Mouse (Mus musculus): Measurements from ENCODE around the gene Ado.
A peak's percentile ranks its signal among the peaks of the same experiment; 100 is the strongest.

The Ado gene

GRCm38 (mm10) chr10:67548877-67549731 is at the start of gene Ado:
Gene Ado (minus strand): TSS chr10:67548955.
- peak; percentile 92 for DNase-seq

DNA sequence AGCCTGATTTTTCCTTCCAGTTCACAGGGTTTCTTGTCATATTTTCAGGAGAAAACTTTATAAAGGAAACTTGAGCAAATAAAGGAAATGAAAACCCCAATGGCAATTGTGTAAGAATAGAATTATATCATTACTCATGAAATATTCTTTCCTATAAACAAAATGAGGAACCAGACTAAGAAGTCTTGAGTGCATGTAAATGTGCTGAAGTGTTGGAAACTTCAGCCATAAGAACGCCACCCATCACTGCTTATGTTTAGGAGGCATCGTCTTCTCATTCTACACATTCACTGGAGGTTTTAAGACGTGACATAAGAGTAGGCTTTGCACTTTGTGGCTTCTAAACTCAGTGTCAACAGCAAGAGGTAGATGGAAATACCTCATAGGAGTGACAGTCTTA is 46.5 kb upstream of the Ado start:
- no peak for DNase-seq

- DNase-seq = no peak
These were observed 37.3 kb upstream of the Ado start for GRCm38 (mm10) chr10:67585873-67586610.

DNA sequence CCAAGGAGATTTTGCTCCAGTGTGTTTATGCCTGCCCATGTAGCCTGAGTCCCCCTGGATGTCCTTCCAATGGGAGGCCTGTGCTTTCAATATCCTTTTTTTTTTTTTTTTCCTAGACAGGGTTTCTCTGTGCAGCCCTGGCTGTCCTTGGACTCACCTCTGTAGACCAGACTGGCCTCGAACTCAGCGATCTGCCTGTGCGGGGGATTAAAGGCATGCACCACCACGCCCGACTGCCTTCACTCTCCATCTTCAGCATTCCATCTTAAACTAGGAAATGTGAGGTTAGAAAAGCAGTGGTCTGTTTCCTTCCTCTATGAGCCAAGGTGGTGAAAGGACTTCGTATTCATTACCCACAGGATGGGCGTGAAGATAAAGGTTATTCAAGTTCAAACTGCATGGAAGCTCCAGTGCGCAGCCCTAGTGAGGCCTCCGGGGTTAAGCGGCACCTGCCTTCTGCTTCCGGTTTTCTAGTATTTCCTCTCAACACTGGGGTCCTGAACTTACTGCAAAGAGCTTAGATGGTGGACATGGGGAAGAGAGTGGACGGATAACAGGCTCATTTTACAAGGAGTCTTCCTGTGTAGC is 33.0 kb upstream of the Ado start:
- no peak for DNase-seq

DNA sequence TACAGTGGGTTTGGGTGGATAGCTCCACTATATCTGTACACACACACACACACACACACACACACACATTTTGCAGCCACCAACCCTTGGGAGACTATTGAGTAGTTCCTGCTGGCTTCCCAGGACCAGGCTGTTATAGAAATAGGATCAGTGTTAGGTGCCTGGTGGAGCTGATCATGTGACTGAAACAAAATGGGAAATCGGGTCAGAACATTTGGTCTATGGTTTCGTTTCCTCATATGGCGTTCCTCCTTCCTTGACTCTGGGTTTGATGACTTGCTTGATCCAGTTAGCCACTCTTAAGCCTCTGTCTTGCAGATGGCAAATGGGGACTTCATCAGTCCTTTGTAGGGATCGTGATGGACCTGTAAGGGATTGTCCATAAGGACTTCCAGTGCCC is 31.1 kb upstream of the Ado start:
- DNase-seq = no peak

GRCm38 (mm10) chr10:67573310-67573709 is 24.6 kb upstream of the Ado start:
- DNase-seq = no peak

DNA sequence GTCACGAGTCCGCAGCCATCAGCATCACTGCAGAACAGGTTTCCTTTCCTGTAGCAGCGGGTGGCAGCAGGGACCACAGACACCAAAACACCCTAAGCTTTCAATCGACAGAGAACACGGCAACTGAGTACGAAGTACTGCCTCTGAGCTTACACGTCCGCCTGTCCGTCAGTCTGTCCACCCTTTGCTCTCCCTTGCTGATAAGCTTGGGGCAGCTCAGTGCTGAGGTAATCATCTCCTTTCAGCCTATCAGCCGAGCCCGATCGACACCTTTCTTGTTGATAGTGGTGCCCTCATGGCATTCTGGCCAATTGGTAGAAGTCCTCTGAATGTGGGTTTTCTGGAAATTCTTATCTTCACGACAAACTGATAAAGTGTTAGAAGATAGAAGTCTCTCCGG is 22.7 kb upstream of the Ado start:
- no peak for DNase-seq

GRCm38 (mm10) chr10:67569539-67569938 is 20.8 kb upstream of the Ado start:
- no peak for DNase-seq

DNA sequence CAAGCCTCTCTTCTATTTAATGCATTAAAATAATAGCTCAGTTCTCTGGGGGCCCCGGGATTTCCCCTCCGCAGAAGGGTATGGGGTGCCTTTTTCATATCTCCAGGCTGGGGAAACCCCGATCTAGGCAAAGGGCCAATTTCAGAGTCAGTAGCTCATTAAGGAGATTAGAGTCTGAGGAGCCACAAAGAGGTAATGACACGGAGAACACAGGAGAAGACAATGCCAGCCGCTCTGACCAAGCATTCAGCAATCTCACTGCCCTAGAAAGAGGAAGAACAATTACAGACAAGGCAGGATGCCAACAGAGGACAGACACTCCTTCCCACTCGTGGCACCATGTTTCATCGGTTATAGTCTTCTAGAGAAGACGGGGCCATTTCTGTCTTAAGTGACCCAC is 17.3 kb upstream of the Ado start:
- DNase-seq = no peak

DNA sequence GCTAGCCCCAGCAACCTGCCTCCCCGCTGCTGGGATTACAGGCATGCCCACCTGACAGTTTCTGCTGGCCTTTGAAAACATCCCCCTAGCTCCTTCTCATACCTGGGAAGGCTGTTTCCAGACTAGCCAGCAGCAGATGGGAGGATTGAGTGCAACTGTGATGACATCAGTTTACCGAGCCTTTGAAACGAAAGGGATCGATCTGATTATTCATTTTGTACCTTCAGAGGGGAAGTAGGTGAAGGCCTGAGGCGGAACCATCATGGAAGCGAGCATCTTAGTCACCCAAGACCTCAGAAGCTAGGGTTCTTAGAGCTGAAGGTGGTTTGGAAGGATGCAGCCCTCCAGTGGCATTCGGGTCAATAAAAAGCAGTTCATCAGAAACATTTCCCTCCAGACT is 15.8 kb upstream of the Ado start:
- DNase-seq = no peak

- DNase-seq = no peak
These were observed 12.4 kb upstream of the Ado start for GRCm38 (mm10) chr10:67561185-67561584.

GRCm38 (mm10) chr10:67559765-67560394 is 11.1 kb upstream of the Ado start:
- no peak for DNase-seq

GRCm38 (mm10) chr10:67558053-67558452 is 9.3 kb upstream of the Ado start:
- no peak for DNase-seq

GRCm38 (mm10) chr10:67548261-67548854 is 397 bp downstream of the Ado start:
- DNase-seq = no peak

GRCm38 (mm10) chr10:67547850-67548260 is 900 bp downstream of the Ado start:
- peak; percentile 26 for DNase-seq

- no peak for DNase-seq
These were observed 8.2 kb downstream of the Ado start for GRCm38 (mm10) chr10:67540591-67540990.

- no peak for DNase-seq
These were observed 9.4 kb downstream of the Ado start for GRCm38 (mm10) chr10:67539401-67539730.

GRCm38 (mm10) chr10:67538585-67539400 is 10.0 kb downstream of the Ado start:
- DNase-seq = no peak

- DNase-seq = no peak
These were observed 10.6 kb downstream of the Ado start for GRCm38 (mm10) chr10:67538106-67538505.

DNA sequence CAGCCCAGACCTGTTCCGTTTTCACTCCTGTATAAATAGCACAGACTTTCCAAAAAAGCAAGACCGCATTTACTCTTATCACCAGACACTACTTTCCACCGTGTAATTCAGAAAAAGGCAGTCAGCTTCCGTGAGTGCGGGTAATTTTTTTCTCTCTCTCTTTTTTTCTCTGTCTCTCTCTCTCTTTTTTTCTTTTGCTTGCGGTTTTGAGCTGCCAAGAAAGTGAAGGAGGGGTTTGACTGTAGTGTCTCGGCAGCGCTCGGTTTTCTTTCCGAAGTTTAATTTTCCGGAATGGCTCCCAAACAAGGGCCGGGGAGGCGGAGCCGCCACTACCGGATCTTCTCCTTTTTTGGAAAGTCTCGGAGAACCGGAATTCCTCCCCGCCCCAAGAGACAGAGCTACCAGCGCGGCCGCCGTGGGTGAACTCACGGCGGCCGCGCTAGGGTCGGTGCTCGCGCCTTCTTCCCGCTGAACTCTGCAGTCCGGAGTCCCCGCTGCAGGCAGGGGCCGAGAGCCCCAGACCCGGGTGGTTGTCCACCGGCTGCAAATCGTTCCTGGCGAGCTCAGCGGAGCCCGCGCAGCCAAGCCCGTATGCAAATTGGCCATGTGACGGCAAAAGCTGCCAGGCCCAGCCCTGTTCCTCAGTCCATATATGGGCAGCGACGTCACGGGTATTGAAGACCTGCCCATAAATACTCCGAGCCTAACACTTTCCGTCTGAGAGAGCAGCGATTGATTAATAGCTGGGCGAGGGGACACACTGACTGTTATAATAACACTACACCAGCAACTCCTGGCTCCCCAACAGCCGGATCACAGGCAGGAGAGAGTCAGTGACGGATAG is 11.4 kb downstream of the Ado start:
- DNase-seq = peak; percentile 94

- peak; percentile 57 for DNase-seq
These were observed 12.1 kb downstream of the Ado start for GRCm38 (mm10) chr10:67536621-67537141.

All from kidney, postnatal 14 days (tissue).